Mouse (Mus musculus) neural tube, embryonic 11.5 days (tissue): Measurements from ENCODE around the gene Nrde2. TPM values are rescaled to one million over a fixed set of nuclear protein-coding genes. Genes with fewer than 3 reads are reported as not detected.

Source experiments
- ATAC-seq: fragments of 200-750 bp; cut with Nextera tagmentation; 2 replicates; pipeline ENCODE4 v1.8.0; 2017; ENCODE audit warnings: moderate number of reproducible peaks, mild to moderate bottlenecking, moderate TSS enrichment, moderate library complexity; ENCODE audit not compliant: insufficient read depth, low FRiP score, low TSS enrichment
- DNase-seq: peaks from one replicate; pipeline ENCODE4 v3.0.0-alpha.2; 2015; ENCODE audit warnings: low spot score
- H3K27ac ChIP-seq: fragments of 300-500 bp; sonication (generic); 2 replicates; pipeline ENCODE4 v1.5.1; 2014; ENCODE audit warnings: low read depth, mild to moderate bottlenecking, low read length
- H3K27me3 ChIP-seq: fragments of 300-500 bp; sonication (generic); 2 replicates; pipeline ENCODE4 v1.6.1; 2014; ENCODE audit warnings: mild to moderate bottlenecking, low read length, mixed read lengths; ENCODE audit not compliant: control insufficient read depth, insufficient read depth
- H3K36me3 ChIP-seq: fragments of 300-500 bp; sonication (generic); 2 replicates; pipeline ENCODE4 v1.6.1; 2014; ENCODE audit warnings: mild to moderate bottlenecking, low read length, moderate library complexity, mixed read lengths; ENCODE audit not compliant: control insufficient read depth, insufficient read depth
- H3K4me1 ChIP-seq: fragments of 300-500 bp; sonication (generic); 2 replicates; pipeline ENCODE4 v1.6.1; 2014; ENCODE audit warnings: low read length, mixed read lengths; ENCODE audit not compliant: control insufficient read depth, insufficient read depth
- H3K4me2 ChIP-seq: fragments of 300-500 bp; sonication (generic); 2 replicates; pipeline ENCODE4 v1.6.1; 2014; ENCODE audit warnings: low read depth, mild to moderate bottlenecking, moderate library complexity
- H3K4me3 ChIP-seq: fragments of 300-500 bp; sonication (generic); 2 replicates; pipeline ENCODE4 v1.5.1; 2014; ENCODE audit warnings: low read depth, low read length
- H3K9ac ChIP-seq: fragments of 300-500 bp; sonication (generic); 2 replicates; pipeline ENCODE4 v1.6.1; 2014; ENCODE audit warnings: mild to moderate bottlenecking, low read length
- H3K9me3 ChIP-seq: fragments of 300-500 bp; sonication (generic); 2 replicates; pipeline ENCODE4 v1.6.1; 2016; ENCODE audit warnings: low read length; ENCODE audit not compliant: control insufficient read depth
- WGBS: fragments of 180-500 bp; shearing (Covaris S2); extraction: QIAGEN DNeasy Blood & Tissue Kit; methylation state at CpG from one replicate; pipeline ENCODE4 v1.1.7; 2014; 5-methylcytosine and 5-hydroxymethylcytosine counted together
- polyA plus RNA-seq: library from polyadenylated mRNA; unstranded; fragments of >200 nt; fragmentation: Nextera tagmentation; extraction: Ambion mirVana; gene quantifications from 2 replicates; pipeline ENCODE4 v1.2.1, GENCODE M21; 2014

The Nrde2 gene
- polyA plus RNA-seq, 1 experiment from 2014 or later, result 13.6 TPM

DNA sequence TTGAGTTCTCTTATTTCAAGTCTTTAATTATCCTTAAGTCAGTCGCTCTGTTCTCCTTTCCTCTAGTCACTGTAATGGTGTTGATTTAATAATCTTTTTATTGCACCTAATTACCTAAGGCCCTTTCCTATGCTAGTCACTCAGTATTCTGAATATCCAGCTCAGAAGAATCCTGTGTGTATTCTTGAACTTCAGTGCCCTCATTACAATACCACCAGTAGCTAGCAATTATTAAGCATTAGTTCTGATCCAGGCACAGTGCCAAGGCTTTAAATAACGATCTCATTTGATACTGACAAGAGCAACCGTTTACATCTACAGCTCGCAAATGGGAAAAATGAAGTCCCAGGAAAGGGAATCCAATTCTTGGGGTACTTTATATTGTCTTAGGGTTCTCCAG lies 83.7 kb downstream of the Nrde2 start:
- ATAC-seq, result no peak
- H3K4me2 ChIP-seq, result no peak overlapping the region
- no peak overlapping the region for H3K4me3 ChIP-seq
- H3K4me1 ChIP-seq, result no peaks in the 10 kb centered on the region
- no peak overlapping the region for H3K27ac ChIP-seq
- H3K9ac ChIP-seq, result no peak overlapping the region
- H3K36me3 ChIP-seq, result no peaks in the 10 kb centered on the region
- WGBS, result 85% methylated on average over 4 of the region's 4 CpGs
- H3K9me3 ChIP-seq, result no peaks in the 10 kb centered on the region
- no peaks in the 10 kb centered on the region for H3K27me3 ChIP-seq
- DNase-seq, result no peak

Other genes with a start within 250 kb of the Nrde2 start
- gene Kcnk13, start 195.2 kb downstream of the Nrde2 start, polyA plus RNA-seq, result 0.66 and 1.2 TPM in 2 replicates
- gene Psmc1, start 49.5 kb downstream of the Nrde2 start, polyA plus RNA-seq, result 427 and 432 TPM in 2 replicates
- 1,303 and 1,315 TPM in 2 replicates for gene Calm1, start 39.8 kb upstream of the Nrde2 start, polyA plus RNA-seq